Mouse (Mus musculus): ENCODE measurements at regions not wholly inside any gene's neighbourhood (a gene's known extent, or its start where the extent isn't known, plus 50 kb on each side); places are given as distances from the start of the nearest gene placed in this dataset.
A peak's percentile ranks its signal among the peaks of the same experiment; 100 is the strongest.

GRCm38 (mm10) chr14:76964046-76964445 lies 72.5 kb upstream of the Ccdc122 start:
- H3K27ac ChIP-seq, result no peak overlapping the region
- no peaks in the 10 kb centered on the region for H3K4me1 ChIP-seq
- no peaks in the 10 kb centered on the region for H3K27me3 ChIP-seq
- no peak overlapping the region for H3K4me3 ChIP-seq
- WGBS, result 78% methylated on average over 5 of the region's 5 CpGs
- H3K4me2 ChIP-seq (replicated peaks), result no peak overlapping the region
- H3K9ac ChIP-seq, result no peak overlapping the region
- H3K36me3 ChIP-seq, result no peaks in the 10 kb centered on the region
- no peaks in the 10 kb centered on the region for H3K9me3 ChIP-seq
- ATAC-seq (ENCODE audit: insufficient number of reproducible peaks, insufficient read depth, low FRiP score, low TSS enrichment), result no peak

- H3K9me3 ChIP-seq, result no peaks in the 10 kb centered on the region
- no peaks in the 10 kb centered on the region for H3K36me3 ChIP-seq
- H3K27me3 ChIP-seq, result no peaks in the 10 kb centered on the region
- no peaks in the 10 kb centered on the region for H3K4me1 ChIP-seq
- no peak overlapping the region for H3K4me2 ChIP-seq (replicated peaks)
- no peak overlapping the region for H3K9ac ChIP-seq
- H3K27ac ChIP-seq, result no peak overlapping the region
- no peak overlapping the region for H3K4me3 ChIP-seq
- no peak for ATAC-seq (ENCODE audit: insufficient number of reproducible peaks, insufficient read depth, low FRiP score, low TSS enrichment)
- 61% methylated on average over 10 of the region's 10 CpGs for WGBS
Observed at GRCm38 (mm10) chr14:76958875-76959274, 77.7 kb upstream of the Ccdc122 start.

GRCm38 (mm10) chr14:76957136-76957535 lies 79.4 kb upstream of the Ccdc122 start:
- no peaks in the 10 kb centered on the region for H3K36me3 ChIP-seq
- H3K4me2 ChIP-seq (replicated peaks), result no peak overlapping the region
- 0 out of 2 replicates have a peak, but pooled peaks cover 3% of the 10 kb centered on the region for H3K4me1 ChIP-seq
- no peak overlapping the region for H3K9ac ChIP-seq
- no peak overlapping the region for H3K27ac ChIP-seq
- H3K4me3 ChIP-seq, result no peak overlapping the region
- 40% methylated on average over 2 of the region's 2 CpGs for WGBS
- H3K27me3 ChIP-seq, result no peaks in the 10 kb centered on the region
- ATAC-seq (ENCODE audit: insufficient number of reproducible peaks, insufficient read depth, low FRiP score, low TSS enrichment), result no peak
- H3K9me3 ChIP-seq, result no peaks in the 10 kb centered on the region

- Histone ChIP-seq H3K36me3 (no peaks in the 10 kb centered on the region), H3K4me3 (no peak overlapping the region), H3K27ac (peak overlapping the region; percentile 52; the same call in 1 of the 2 replicates), H3K27me3 (no peaks in the 10 kb centered on the region), H3K4me1 (peaks cover 6% of the 10 kb centered on the region), H3K9me3 (no peaks in the 10 kb centered on the region), H3K9ac (no peak overlapping the region), H3K4me2 (replicated peaks) (no peak overlapping the region)
- 76% methylated on average over 2 of the region's 2 CpGs for whole genome bisulfite sequencing
- ATAC-seq (ENCODE audit: insufficient number of reproducible peaks, insufficient read depth, low FRiP score, low TSS enrichment), result no peak
Observed at GRCm38 (mm10) chr14:76953171-76953570, 83.4 kb upstream of the Ccdc122 start.

GRCm38 (mm10) chr14:76951450-76951849 lies 85.1 kb upstream of the Ccdc122 start:
- Histone ChIP-seq H3K4me1 (peaks cover 6% of the 10 kb centered on the region), H3K9ac (no peak overlapping the region), H3K4me2 (replicated peaks) (no peak overlapping the region), H3K27ac (no peak overlapping the region), H3K36me3 (no peaks in the 10 kb centered on the region), H3K4me3 (no peak overlapping the region), H3K27me3 (no peaks in the 10 kb centered on the region), H3K9me3 (no peaks in the 10 kb centered on the region)
- ATAC-seq (ENCODE audit: insufficient number of reproducible peaks, insufficient read depth, low FRiP score, low TSS enrichment), result no peak
- 79% methylated on average over 4 of the region's 4 CpGs for WGBS

GRCm38 (mm10) chr14:76949388-76949787 lies 87.2 kb upstream of the Ccdc122 start:
- no peaks in the 10 kb centered on the region for H3K36me3 ChIP-seq
- no peaks in the 10 kb centered on the region for H3K9me3 ChIP-seq
- no peak overlapping the region for H3K9ac ChIP-seq
- no peaks in the 10 kb centered on the region for H3K27me3 ChIP-seq
- no peak overlapping the region for H3K4me3 ChIP-seq
- H3K4me2 ChIP-seq (replicated peaks), result no peak overlapping the region
- no peak for ATAC-seq (ENCODE audit: insufficient number of reproducible peaks, insufficient read depth, low FRiP score, low TSS enrichment)
- H3K27ac ChIP-seq, result no peak overlapping the region
- H3K4me1 ChIP-seq, result peaks cover 6% of the 10 kb centered on the region
- 64% methylated on average over 3 of the region's 3 CpGs for WGBS

GRCm38 (mm10) chr14:76948948-76949347 lies 87.6 kb upstream of the Ccdc122 start:
- no peak overlapping the region for H3K4me3 ChIP-seq
- peak; percentile 15; the same call in 1 of the 2 replicates for ATAC-seq (ENCODE audit: insufficient number of reproducible peaks, insufficient read depth, low FRiP score, low TSS enrichment)
- no peak overlapping the region for H3K9ac ChIP-seq
- WGBS, result 34% methylated on average over 3 of the region's 3 CpGs
- H3K27me3 ChIP-seq, result no peaks in the 10 kb centered on the region
- H3K9me3 ChIP-seq, result no peaks in the 10 kb centered on the region
- no peak overlapping the region for H3K4me2 ChIP-seq (replicated peaks)
- peaks cover 6% of the 10 kb centered on the region for H3K4me1 ChIP-seq
- no peaks in the 10 kb centered on the region for H3K36me3 ChIP-seq
- no peak overlapping the region for H3K27ac ChIP-seq

GRCm38 (mm10) chr14:76948481-76948880 lies 88.1 kb upstream of the Ccdc122 start:
- ATAC-seq (ENCODE audit: insufficient number of reproducible peaks, insufficient read depth, low FRiP score, low TSS enrichment), result no peak
- 64% methylated on average over 6 of the region's 6 CpGs for WGBS
- H3K4me2 ChIP-seq (replicated peaks), result no peak overlapping the region

GRCm38 (mm10) chr14:76947148-76947547 lies 89.4 kb upstream of the Ccdc122 start:
- Histone ChIP-seq H3K4me2 (replicated peaks) (no peak overlapping the region), H3K27me3 (no peaks in the 10 kb centered on the region), H3K27ac (no peak overlapping the region), H3K36me3 (no peaks in the 10 kb centered on the region), H3K4me1 (peaks cover 3% of the 10 kb centered on the region), H3K9ac (no peak overlapping the region), H3K4me3 (no peak overlapping the region), H3K9me3 (no peaks in the 10 kb centered on the region)
- 39% methylated on average over 3 of the region's 3 CpGs for WGBS
- ATAC-seq (ENCODE audit: insufficient number of reproducible peaks, insufficient read depth, low FRiP score, low TSS enrichment), result no peak

More at GRCm38 (mm10) chr14:76948481-76948880, 88.1 kb upstream of the Ccdc122 start:
- Histone ChIP-seq H3K27ac (no peak overlapping the region), H3K9ac (no peak overlapping the region), H3K27me3 (no peaks in the 10 kb centered on the region), H3K4me3 (no peak overlapping the region), H3K4me1 (peaks cover 6% of the 10 kb centered on the region), H3K36me3 (no peaks in the 10 kb centered on the region), H3K9me3 (no peaks in the 10 kb centered on the region)

GRCm38 (mm10) chr14:76945626-76946025 lies 90.9 kb upstream of the Ccdc122 start:
- Histone ChIP-seq H3K36me3 (no peaks in the 10 kb centered on the region), H3K4me3 (no peak overlapping the region), H3K4me1 (peaks cover 3% of the 10 kb centered on the region; the same call in 1 of the 2 replicates), H3K4me2 (replicated peaks) (no peak overlapping the region), H3K9ac (no peak overlapping the region), H3K27ac (no peak overlapping the region), H3K27me3 (no peaks in the 10 kb centered on the region), H3K9me3 (no peaks in the 10 kb centered on the region)
- ATAC-seq (ENCODE audit: insufficient number of reproducible peaks, insufficient read depth, low FRiP score, low TSS enrichment), result no peak
- WGBS, result 83% methylated on average over 6 of the region's 6 CpGs

GRCm38 (mm10) chr14:76941474-76942212 lies 94.9 kb upstream of the Ccdc122 start:
- Histone ChIP-seq H3K9ac (no peak overlapping the region), H3K36me3 (no peaks in the 10 kb centered on the region), H3K4me3 (no peak overlapping the region), H3K27ac (no peak overlapping the region), H3K27me3 (no peaks in the 10 kb centered on the region), H3K4me2 (replicated peaks) (no peak overlapping the region), H3K4me1 (no peaks in the 10 kb centered on the region), H3K9me3 (no peaks in the 10 kb centered on the region)
- WGBS, result 87% methylated on average over 10 of the region's 10 CpGs
- ATAC-seq (ENCODE audit: insufficient number of reproducible peaks, insufficient read depth, low FRiP score, low TSS enrichment), result no peak

GRCm38 (mm10) chr14:76940507-76940906 lies 96.1 kb upstream of the Ccdc122 start:
- no peak for ATAC-seq (ENCODE audit: insufficient number of reproducible peaks, insufficient read depth, low FRiP score, low TSS enrichment)
- Histone ChIP-seq H3K27me3 (no peaks in the 10 kb centered on the region), H3K36me3 (no peaks in the 10 kb centered on the region), H3K9me3 (no peaks in the 10 kb centered on the region), H3K9ac (no peak overlapping the region), H3K27ac (no peak overlapping the region), H3K4me1 (no peaks in the 10 kb centered on the region), H3K4me3 (no peak overlapping the region), H3K4me2 (replicated peaks) (no peak overlapping the region)
- 84% methylated on average over 4 of the region's 4 CpGs for WGBS

Measured in embryonic facial prominence, embryonic 12.5 days (tissue).